Mouse (Mus musculus): ENCODE results near the gene Rnf7.

DNA sequence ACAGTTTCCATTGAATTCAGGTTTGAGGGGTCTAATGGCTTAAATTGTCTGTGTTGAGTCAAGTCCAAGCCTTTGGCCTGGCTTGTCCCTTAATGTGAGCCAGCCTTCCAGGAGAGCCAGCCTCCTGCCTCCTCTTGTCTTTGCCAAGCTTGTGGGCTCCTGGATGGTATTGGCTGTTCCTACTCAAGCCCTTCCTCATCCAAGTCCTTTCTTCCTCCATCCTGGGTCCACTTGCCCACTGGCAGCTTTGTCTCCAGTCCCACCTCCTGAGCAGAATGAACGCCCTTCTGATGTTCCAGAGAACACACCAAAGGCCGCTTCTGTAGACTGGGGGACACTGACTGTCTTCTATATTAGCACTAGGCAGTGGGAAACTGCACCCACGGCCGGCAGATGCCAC lies 26.7 kb upstream of the Rnf7 start:
- TF ChIP-seq POLR2A (IDR thresholded peaks at IDR 0.05; ENCODE audit: low read depth, low read length) (no peak), CTCF (IDR thresholded peaks at IDR 0.05; ENCODE audit: extremely low read depth, insufficient read length, insufficient replicate concordance, low read depth, low read length) (no peak)
